Mouse (Mus musculus) liver, postnatal 0 days (tissue): Measurements from ENCODE around the gene C530008M17Rik.

Experiments
- CTCF ChIP-seq: sonication (generic); IDR thresholded peaks from 2 replicates; pipeline ENCODE4 v1.5.1; 2016; ENCODE audit warnings: antibody characterized with exemption, low read depth
- EP300 ChIP-seq: IDR thresholded peaks from 2 replicates; pipeline ENCODE4 v1.6.1; 2016; ENCODE audit warnings: antibody characterized with exemption, low read depth, mild to moderate bottlenecking

DNA sequence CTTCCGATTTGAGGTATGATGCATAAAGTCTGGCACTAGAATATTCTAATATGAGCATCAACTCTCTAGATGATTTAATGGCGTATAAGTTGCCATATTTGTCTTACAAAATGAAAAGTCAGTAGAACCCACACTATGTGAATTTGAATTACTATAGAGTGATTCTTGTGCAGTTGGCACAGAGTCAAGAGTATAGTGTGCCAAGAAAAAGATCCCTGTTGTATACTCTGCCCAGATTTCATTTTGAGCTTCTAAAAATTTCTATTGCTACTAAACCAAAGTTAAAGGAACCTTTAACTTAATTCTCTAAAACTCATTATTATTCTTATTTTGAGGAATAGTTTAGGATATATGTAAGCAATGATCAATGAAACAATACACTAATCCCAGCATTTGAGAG lies at the start of gene C530008M17Rik:
- TF ChIP-seq CTCF, result no peak
- no peak for TF ChIP-seq EP300
